Mouse (Mus musculus): ENCODE measurements at regions not wholly inside any gene's neighbourhood (a gene's known extent, or its start where the extent isn't known, plus 50 kb on each side); places are given as distances from the start of the nearest gene placed in this dataset.

DNA sequence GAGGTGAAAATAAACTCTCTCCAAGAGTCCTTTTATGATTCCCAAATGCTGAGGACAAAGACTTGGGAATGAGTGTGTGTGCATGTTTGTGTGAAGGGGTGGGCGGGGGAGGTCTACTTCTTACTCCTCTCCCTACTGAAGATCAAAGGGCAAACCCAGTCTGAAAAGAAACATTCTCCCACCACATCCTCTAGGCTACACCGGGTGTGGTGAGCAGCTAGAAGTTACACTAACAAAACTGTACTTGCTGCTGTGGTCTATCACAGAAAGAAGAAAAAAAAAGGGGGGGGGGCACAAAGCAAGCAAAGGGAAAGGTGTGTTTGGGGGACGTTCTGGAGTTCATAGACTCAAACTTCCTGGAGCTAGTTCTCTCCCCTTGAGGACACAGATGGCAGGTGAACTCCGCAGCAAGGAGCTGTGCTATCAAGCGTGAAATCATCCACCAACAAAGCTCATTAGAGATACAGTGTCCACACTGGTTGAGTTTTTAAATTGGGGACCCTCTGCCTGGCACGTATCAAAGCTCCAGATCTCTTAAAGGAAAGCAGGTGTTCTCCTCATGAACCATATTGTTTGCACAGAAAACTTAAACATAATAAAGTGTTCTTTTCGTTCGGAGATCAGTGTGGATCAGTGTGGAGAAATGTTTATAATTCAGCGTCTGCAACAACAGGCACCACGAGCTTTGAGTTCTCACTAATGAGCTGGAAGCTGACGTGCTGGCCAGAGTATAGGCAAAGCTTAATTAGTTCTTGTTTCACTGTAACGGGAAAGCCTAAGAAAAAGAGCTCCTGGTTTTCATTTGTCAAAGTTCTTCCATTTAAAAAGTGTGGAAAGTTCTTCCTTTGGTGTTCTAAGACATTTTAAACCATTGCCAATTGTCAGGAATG, 280.7 kb upstream of the Htr2a start:
- DNase-seq (ENCODE audit: low spot score), result no peak

GRCm38 (mm10) chr14:74384481-74384880, 256.2 kb upstream of the Htr2a start:
- DNase-seq (ENCODE audit: low spot score), result no peak

- no peak for DNase-seq (ENCODE audit: low spot score)
Measured at GRCm38 (mm10) chr14:74392419-74392818, 248.2 kb upstream of the Htr2a start.

GRCm38 (mm10) chr14:74397202-74397601, 243.4 kb upstream of the Htr2a start:
- no peak for DNase-seq (ENCODE audit: low spot score)

GRCm38 (mm10) chr14:74409441-74409840, 231.2 kb upstream of the Htr2a start:
- DNase-seq (ENCODE audit: low spot score), result no peak

DNA sequence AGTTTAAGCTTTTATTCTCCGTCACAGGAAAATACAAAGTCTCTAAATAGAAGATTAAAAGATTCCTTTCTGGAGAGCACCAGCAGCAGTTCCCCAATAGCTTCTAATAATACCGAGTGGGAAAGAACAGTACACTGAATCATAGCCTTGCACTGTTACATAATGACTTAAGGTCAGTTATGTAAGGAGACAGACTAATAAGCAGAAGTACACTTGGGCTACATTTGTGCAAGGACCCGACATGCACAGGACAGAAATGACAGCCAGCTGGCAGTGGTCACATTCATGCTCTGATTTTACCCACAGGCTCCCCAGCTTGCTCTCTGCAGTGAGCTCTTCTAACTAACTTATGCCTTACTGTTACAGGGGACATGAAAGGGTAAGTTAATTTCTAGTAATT, 212.4 kb upstream of the Htr2a start:
- DNase-seq (ENCODE audit: low spot score), result no peak

- DNase-seq (ENCODE audit: low spot score), result no peak
Measured at GRCm38 (mm10) chr14:74464027-74464682, 176.5 kb upstream of the Htr2a start.

- no peak for DNase-seq (ENCODE audit: low spot score)
Measured at GRCm38 (mm10) chr14:74495504-74495903, 145.1 kb upstream of the Htr2a start.

GRCm38 (mm10) chr14:74511521-74511920, 129.1 kb upstream of the Htr2a start:
- no peak for DNase-seq (ENCODE audit: low spot score)

- no peak for DNase-seq (ENCODE audit: low spot score)
Measured at GRCm38 (mm10) chr14:74516451-74516850, 124.2 kb upstream of the Htr2a start.

DNA sequence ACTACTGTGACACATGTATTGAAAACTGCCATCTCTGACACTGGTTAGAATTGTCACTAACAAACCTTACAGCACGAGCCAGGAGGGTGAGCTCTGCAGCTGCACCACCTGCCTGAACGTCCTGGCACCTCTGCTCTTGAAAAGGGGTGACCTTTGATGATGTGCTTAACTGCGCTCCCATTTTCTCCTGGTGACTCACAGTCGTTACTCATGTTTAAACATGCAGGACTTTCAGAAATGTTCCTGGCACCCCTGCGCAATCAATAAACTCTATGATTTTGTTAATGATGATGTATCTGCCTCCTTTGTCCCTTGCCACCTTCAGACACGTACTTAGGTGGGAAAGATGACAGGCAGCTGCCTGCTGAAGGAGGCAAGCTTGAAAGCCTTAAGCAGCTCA, 121.1 kb upstream of the Htr2a start:
- DNase-seq (ENCODE audit: low spot score), result no peak

DNA sequence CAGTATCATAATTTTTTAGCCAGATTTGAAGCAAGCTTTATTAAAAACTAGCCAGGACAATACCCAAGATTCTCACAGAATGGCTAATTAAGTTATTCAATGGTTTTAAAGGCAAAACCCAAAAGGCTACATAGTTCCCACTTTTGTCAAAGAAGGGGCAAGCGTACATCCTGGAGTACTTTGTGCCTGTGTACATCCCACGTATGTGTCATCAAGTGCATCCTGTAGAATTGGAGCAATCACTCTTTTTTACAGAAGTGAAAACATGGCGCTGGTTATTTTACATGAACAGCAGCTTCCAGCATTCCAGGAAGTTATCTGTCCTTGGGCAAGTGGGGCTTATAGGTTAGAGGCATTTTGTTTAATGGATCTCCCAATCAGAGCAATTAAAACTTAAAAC, 119.0 kb upstream of the Htr2a start:
- no peak for DNase-seq (ENCODE audit: low spot score)

GRCm38 (mm10) chr14:74527246-74527645, 113.4 kb upstream of the Htr2a start:
- no peak for DNase-seq (ENCODE audit: low spot score)

DNA sequence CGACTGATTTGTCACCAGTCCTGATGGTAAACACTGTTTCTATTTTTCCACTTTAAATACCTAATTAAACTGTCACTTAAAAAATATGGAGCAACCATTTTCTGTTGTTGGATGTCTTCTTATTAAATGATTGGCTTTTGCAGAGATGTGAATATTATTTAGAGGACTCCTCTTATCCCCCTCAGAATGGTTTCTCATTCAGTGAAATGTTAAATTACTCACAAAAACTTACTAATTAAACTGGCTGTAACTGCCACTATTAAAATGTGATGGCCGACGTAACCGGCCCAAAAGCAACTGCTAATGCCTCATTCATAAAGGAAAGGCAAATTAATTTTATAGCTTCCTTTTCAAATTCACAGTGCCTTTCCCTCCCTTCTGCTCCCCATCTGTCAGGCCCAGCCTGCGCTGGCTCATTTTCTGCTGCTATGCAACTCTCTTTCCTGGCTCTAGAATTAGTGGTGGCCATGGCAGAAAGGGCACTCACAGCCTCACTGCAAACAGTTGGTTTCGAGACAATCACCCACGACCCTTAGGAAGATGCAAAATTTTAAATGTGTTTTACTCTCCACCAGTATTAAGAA, 111.2 kb upstream of the Htr2a start:
- no peak for DNase-seq (ENCODE audit: low spot score)

- no peak for DNase-seq (ENCODE audit: low spot score)
Measured at GRCm38 (mm10) chr14:74538187-74538586, 102.5 kb upstream of the Htr2a start.

DNA sequence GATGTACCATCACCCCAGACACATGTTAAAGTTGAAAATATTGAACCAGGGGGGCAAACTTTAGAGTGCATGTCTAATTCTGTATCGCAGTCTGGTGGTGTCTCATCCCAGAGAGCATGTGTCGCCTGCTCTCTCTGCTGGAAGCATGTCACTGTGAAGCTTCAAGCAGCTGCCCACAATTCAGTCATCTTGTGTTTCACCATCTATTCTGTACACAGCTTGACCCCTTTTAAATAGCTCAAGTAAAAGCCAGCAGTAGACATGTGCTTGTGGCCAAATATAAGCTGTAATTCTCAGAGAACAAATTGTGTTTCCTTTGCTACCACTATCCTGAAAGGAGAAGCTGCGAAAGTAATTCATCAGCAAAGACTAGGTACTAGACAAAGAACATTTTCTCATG, 96.6 kb upstream of the Htr2a start:
- DNase-seq (ENCODE audit: low spot score), result no peak

GRCm38 (mm10) chr14:74551091-74551490, 89.5 kb upstream of the Htr2a start:
- no peak for DNase-seq (ENCODE audit: low spot score)

DNA sequence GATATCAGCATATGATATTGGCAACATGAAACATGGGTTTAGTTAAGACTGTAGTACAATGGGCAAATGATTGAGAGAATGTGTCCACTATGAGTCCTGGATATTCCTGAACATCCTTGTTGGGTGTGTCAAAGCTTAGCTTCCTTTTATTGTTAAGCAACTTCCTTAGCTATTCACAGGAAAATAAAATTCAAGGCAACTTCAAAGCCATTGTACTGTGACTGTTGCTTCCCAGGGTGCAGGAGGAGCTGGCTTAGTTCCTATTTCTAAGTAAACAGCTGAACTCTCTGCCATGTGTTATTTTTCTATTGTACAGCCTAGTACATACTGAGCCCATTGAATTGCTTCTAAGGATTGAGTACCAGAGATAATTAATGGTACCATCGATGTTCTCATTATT, 87.0 kb upstream of the Htr2a start:
- DNase-seq (ENCODE audit: low spot score), result no peak

GRCm38 (mm10) chr14:74558359-74558758, 82.3 kb upstream of the Htr2a start:
- DNase-seq (ENCODE audit: low spot score), result no peak

Measured in embryo, embryonic 10 days (tissue).